Mouse (Mus musculus): ENCODE measurements around the gene Ptprg. TPM values are rescaled to one million over a fixed set of nuclear protein-coding genes. Genes with fewer than 3 reads are reported as not detected.

The Ptprg gene
- total RNA-seq, 2 experiments from 2014 or later: 123 TPM

DNA sequence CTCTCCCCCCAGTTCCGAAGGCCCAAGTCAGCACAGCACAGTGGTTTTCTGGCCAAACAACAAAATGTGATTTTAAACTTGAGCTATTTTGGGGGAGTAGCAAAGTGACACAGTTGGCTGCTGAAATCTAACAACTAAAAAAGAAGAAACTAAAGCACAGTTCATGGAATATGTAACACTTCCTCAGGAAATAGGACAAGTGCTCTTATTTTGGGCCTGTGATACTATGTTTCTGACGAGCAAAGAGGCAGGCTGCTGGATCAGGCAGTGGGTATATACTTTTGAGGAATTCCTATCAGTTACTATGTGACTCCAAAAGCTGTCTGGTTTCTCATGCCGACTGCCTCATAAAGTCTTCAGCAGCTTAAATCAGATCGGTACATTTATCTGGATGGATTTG lies 8.1 kb downstream of the Ptprg start:
- DNase-seq (ENCODE audit: low spot score in 2 of 2): peak in 1 of 2 experiments; percentile 39

DNA sequence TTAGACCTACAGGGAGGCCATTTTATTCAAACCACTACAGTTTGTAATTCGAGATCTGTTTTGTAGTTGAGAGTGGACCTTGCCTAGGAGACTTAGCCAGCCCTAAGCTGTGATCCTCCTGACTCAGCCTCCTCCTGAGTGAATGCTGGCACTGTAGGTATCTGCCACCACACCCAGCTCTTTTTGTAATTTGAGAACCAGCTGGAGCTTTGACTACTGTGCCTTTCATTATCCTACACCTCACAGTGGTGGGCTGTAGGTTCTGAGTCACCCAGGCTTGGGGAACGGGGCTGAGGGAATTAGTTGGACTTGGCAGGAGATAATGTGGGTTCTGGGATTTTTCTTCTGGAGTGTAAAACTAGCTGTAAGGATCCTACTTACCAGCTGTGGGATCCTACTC lies 9.5 kb downstream of the Ptprg start:
- DNase-seq (ENCODE audit: low spot score in 2 of 2): peak in 1 of 2 experiments; percentile 24
- intact Hi-C loops (cut with DNase I): no loop called here

More for the DNA sequence above, 8.1 kb downstream of the Ptprg start:
- intact Hi-C loops (cut with DNase I): no loop called here

DNA sequence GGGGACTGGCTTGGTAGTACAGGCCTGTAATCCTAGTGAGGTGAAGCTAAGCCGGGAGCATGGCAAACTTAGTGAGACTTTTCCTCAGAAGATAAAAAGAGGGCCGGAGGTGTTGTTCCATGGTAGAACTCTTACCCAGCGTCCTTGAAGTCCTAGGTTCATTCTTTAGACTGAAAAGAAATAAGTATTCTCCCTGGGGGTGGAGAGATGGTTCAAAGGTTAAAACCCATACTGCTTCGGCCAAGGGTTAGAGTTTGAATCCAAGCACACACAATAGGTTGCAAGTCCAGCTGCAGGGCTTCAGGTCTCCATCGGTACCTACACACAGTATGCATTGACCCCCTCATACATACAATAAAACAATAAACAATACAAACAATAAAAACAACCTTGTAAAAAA lies 10.3 kb downstream of the Ptprg start:
- intact Hi-C loops (cut with DNase I): no loop called here
- no peak for DNase-seq (ENCODE audit: low spot score in 2 of 2)

DNA sequence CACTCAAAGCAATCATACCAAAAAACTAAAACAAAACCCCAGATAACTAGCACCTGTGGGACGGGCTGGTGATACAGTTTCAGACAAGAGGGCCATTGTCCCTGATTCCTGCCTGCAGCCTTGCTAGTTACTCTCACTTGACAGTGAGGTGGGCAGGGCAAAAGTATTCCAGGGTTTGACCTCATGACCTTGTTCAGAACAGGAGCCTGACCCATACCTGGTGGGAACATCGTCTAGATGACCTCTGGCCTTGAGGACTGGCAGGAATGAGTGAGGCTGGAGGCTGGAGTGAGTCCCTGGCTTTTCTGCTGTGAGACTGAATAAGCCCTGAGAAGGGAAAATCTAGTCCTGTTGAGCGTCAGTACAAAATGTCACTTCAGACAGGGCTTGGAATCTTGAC lies 11.1 kb downstream of the Ptprg start:
- intact Hi-C loops (cut with DNase I): no loop called here
- no peak for DNase-seq (ENCODE audit: low spot score in 2 of 2)

DNA sequence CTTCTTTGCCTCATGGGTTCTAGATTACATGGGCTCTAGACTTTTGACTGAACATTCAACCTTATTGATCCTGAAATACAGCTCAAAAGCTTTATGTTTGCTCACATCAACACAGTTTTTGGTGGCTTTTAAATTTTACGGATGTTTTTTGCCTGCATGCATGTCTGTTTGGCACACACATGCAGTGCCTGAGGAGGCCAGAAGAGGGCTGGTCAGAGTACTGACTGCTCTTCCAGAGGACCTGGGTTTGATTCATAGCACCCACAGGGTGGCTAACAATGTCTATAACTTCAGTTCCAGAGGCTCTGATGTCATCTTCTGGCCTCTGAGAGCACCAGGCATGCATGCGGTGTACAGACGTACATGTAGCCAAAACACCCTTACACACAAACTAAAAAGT lies 12.0 kb downstream of the Ptprg start:
- no peak for DNase-seq (ENCODE audit: low spot score in 2 of 2)
- intact Hi-C loops (cut with DNase I): no loop called here

DNA sequence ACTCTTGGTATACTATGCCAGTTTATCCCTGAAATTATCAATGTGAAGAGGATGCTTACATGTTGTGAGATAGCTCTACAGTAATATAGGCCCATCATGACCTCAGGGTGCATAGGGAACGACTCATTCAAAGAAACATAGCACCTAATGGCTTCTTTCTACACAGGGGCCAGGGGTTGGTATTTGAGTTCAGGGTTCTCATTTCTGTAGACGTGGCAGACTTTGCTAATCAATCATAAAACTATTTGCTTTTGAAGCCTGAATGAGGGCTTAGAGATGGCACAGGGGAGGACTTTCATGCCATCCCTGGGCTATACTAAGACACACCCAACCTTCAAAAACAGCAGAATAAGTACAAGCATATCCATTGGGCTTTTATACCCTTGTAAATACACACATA lies 16.4 kb downstream of the Ptprg start:
- intact Hi-C loops (cut with DNase I): no loop called here
- DNase-seq (ENCODE audit: low spot score in 2 of 2): no peak

DNA sequence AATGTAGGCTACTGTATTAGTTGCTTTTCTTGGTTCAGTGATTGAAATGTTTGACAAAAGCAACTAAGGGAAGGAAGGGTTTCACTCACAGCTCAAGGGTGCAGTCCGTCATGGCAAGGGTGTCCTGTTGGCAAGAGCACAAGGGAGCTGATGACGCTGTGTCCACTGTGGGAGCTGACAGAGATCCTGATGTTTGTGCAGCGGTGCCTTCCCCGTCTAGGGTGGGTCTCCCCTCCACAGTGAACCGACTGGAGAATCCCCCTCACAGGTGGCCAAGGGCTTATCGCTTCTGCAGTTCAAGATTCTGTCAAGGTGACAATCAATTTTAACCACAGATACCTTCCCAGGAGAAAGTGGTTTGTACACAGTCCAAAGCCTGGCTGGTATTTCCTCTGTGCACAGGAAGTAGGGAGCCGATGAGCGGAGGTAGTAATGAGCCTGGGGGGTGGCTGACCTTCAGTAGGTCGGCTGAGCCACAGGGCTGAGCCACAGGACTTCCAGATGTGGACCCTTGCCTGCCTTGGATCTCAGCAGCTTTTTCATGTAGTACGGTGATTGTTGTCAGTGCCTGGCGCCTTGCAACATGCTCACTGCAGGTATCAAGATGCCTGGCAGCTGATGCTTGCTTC lies 18.5 kb downstream of the Ptprg start:
- intact Hi-C loops (cut with DNase I): no loop called here
- DNase-seq (ENCODE audit: low spot score in 2 of 2): no peak

DNA sequence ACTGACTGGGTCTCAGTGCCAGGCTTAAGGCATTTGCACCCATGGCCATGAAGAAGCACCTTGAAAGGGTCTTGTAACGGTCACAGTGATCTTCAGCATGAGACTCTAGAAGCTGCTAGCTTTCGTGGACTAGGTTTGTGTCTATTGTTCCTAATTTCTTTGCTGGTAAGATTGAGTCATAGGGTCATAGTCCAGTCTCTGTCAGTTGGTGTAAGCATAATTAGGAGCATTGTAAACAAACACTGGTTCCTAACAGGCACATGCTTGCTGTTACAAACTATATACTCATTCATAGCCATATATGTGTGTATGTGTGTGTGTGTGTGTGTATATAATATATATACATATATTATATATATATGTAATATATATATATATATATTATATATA lies 19.1 kb downstream of the Ptprg start:
- DNase-seq (ENCODE audit: low spot score in 2 of 2): no peak
- intact Hi-C loops (cut with DNase I): no loop called here

DNA sequence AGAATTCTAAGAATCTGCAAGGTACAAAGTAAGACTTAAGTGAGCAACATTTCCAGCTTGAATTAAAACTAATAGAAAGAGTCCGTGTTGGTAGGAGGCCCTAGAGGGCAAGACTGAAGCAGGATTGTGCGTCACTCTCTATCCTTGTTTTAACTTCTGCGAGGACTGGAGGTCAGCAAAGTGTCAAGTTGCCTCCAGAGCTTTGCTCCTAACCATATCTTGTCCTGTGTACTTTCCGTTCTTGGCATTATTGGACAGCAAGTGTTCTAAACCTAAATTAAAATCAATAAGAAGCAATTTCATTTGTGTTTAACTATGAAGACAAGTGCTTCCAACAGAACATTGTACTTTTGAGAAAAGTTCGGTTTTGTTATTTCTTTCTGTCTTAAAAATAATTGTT lies 20.4 kb downstream of the Ptprg start:
- intact Hi-C loops (cut with DNase I): no loop called here

DNA sequence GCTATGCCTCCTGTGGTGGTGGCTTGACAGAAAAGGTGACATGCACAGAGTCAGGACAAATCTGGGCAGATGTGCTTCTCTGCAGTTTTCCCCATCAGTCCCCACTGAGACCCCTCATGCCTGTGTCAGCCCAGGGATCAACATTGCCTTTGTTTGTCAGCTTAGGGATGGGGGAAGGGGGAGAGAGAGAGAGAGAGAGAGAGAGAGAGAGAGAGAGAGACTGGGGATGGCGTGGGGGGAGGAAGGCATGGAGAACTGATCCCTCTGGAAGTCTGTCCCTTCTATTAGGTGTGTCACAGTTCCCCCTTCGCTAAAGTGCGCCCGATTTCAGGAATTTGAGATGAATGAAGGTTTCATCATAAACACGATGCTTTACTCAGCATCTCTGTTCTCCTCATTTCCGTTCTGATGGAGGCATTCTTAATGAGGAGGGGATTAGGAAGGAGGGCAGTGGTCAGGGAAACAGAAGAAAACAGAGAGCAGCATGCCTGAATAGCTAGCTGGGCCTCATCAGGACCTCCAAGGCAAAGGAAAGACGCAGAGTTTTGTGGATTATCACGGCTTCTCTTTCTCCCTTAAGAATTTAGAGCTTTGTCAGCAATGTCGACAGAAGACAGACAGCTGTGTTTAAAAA lies 24.1 kb downstream of the Ptprg start:
- intact Hi-C loops (cut with DNase I): no loop called here
- no peak for DNase-seq (ENCODE audit: low spot score in 2 of 2)

More for the DNA sequence above, 20.4 kb downstream of the Ptprg start:
- no peak for DNase-seq (ENCODE audit: low spot score in 2 of 2)

DNA sequence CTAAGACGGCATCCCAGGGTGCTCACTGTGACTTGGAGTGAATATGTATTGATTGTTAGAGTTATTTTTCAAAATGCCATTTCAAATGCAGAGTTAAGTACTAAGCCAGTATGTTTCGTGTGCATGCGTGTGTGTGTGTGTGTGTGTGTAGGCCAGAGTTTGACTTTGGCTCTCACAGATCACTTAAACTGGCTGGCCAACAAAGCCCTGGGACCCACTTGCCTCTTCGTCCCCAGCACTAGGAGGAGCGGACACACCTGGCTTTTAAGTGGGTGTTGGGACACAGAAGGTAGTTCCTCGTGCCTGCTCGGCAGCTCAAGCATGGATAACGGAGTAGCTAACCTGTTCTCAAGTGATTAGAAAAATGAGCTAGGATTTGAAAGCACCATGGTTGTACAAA lies 24.6 kb downstream of the Ptprg start:
- intact Hi-C loops (cut with DNase I): no loop called here
- no peak for DNase-seq (ENCODE audit: low spot score in 2 of 2)

DNA sequence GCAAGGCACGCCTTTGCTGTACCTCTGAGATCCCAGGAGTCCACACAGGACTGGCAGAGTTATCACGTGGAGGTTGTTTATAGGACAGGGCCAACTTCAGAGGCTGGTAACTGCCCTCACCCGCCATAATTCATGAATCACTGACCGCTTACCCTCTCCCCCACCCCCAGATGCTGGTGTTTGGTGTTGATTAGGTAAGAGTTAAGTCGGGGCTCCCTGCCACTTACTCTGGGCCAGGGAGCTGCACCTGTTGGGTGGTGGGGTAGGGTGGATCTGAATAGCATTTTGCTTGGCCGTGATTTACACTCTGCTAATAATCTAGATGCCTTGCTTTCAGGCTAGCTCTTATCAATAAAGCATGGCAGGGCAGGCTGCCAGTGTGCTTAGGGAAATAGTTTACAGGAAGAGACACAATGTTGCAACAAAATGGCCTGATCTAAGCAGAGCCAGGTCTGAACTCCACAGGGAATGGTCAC lies 25.2 kb downstream of the Ptprg start:
- intact Hi-C loops (cut with DNase I): no loop called here
- no peak for DNase-seq (ENCODE audit: low spot score in 2 of 2)

DNA sequence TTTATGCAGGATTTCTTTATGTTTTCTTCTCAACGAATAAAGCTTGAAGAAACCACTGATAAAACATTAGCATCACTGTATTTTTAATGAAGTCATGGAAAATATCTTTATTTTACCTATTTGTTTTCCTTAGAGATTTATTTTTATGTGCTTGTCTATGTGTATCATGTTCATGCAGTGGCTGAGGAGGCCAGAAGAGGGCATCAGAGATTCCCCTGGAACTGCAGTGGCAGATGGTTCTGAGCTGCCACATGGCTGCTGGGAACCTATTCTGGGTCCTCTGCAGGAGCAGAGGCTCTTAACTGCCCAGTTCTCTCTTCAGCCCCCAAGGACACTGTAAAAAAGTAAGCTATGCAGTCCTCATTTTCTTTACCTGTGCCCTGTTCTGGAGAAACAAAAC lies 26.6 kb downstream of the Ptprg start:
- no peak for DNase-seq (ENCODE audit: low spot score in 2 of 2)
- intact Hi-C loops (cut with DNase I): no loop called here

DNA sequence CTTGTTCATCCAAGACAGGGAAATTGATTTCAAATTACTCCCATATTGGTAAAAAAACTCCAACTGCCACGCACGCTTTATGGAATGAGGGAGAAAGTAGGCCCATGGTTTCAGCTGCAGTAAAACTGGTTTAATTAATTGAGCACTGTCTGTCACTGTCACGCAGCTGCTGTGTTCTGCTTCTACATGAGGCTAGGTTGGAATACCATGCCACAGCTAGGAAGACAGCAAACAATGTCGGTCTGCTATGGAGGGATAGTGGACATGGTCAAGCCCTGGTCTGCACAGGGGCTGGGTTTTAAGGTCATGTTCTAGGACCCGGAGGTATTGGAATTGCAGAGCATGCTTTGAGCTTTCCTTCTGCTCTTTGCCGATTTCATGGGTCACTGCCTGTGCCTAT lies 30.9 kb downstream of the Ptprg start:
- no peak for DNase-seq (ENCODE audit: low spot score in 2 of 2)
- intact Hi-C loops (cut with DNase I): no loop called here

DNA sequence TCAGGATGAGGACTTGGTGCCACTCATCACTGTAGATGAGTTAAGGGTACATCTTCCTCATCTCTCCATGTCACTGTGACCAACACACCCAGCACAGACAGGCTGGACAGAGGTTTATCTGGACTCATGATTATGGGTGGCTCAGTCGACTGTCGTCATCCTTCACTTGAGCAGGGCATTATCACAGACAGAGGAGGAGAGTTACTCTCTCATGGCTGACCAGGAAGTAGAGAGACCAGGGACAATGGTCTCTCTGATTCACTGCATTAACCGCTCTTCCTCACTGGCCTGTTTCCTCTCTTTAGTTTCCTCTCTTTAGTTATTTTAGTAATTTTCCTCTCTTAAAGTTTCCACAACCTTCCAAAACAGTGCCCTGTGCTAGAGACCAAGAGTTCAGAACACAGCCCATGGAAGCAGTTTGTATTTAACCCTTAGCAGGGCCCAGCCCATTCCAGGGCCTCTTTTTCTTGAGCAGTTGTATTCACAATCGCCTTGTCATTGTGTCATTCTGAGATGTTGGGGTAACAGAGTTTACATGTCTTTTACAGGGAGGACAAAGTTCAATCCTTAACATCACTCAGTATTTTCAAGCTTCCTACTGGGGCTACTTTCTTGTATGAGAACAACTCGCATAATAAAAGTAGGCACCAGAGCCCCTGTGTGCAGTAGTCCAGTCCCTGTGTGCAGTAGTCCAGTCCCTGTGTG lies 31.7 kb downstream of the Ptprg start:
- intact Hi-C loops (cut with DNase I): no loop called here
- DNase-seq (ENCODE audit: low spot score in 2 of 2): no peak

DNA sequence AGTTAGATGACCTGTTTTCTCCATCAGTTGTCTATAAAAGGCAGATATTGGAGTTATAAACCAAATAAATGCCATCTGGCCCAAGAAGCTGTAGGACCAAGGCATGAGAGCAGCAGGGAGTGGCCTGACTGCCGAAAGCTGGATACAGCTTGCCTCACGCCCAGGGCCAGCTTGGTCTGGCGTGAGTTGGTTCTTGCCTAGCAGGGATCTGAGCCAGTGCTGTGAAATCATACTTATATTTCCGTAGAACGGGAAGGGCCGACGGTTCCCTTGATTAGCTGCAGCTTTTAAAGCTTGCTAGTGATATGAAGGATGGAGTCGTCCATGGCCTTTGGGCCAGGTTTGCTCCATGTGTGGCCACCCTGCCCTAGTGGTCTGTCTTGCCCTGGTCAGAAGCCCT lies 37.1 kb downstream of the Ptprg start:
- intact Hi-C loops (cut with DNase I): no loop called here
- no peak for DNase-seq (ENCODE audit: low spot score in 2 of 2)

DNA sequence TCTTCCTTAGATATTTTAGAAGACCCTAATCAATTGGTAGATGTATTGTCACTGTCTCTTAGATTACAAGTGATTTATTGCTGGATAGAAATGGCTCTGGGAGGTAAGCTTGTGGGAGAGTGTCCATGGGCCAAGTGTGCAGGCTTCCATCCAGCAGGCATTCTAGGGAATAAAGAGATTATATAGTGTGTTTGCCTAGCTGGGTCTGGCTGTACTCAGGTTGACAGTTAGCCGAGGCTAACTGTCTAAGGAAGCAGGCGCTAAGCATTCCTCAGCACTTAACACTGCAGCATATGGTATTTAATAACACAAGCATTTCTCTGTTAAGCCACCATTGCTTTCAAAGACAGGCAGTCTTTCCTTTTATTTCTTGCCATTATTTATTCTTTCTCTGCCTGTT lies 39.3 kb downstream of the Ptprg start:
- DNase-seq (ENCODE audit: low spot score in 2 of 2): no peak
- intact Hi-C loops (cut with DNase I): no loop called here

DNA sequence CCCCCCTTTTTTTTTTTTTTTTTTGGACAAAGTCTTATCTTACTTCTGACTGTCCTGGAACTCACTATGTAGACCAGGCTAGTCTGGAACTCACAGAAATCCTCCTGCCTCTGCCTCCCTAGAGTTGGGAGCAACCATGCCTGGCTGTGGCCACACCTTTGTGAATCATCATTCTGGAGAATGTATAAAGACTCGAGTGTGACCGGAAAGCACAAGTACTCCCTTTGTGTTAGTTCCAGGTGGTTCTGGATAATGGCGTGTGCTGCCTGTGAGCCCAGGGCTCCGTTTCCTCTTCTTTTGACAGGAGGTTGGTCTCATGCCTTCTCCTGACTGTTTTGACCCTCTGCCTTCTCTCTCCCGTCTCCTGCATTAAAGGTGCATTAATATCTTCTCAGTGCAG lies 41.0 kb downstream of the Ptprg start:
- intact Hi-C loops (cut with DNase I): no loop called here
- DNase-seq (ENCODE audit: low spot score in 2 of 2): no peak

DNA sequence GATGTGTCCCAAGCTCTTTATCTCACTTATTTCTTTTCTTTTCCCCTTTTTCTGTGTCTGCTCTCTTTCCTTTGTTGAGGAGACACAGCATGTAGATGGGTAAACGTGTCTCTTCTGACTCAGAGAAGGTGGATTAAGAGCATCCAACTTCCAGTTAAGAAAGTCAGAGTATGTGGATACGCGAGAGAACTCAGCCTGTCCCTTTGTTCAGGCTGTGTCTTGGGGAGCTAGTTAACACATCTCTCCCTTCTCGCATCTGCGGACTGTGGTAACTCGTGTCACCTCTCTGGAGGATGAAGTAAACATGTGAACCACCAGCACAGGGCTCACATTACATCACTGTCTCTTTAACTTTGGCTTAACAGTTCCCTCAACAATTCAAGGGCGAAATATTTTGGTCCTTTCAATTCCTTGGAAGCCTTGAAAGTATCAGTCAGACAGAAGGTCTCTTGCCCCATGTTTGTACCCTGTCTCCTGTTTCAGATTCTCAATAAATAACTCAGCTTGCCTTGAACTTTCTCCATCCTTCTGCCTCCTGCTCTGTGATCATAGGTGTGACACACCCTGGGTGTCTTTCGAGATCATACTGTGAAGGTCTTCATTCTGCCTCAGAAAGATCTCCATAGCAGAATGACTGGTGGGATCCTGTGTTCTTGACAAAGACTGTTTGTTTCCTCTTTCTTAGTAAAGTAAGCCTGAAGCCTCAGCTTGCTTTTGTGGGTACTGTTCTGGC lies 51.0 kb downstream of the Ptprg start:
- no peak for DNase-seq (ENCODE audit: low spot score in 2 of 2)
- intact Hi-C loops (cut with DNase I): no loop called here

DNA sequence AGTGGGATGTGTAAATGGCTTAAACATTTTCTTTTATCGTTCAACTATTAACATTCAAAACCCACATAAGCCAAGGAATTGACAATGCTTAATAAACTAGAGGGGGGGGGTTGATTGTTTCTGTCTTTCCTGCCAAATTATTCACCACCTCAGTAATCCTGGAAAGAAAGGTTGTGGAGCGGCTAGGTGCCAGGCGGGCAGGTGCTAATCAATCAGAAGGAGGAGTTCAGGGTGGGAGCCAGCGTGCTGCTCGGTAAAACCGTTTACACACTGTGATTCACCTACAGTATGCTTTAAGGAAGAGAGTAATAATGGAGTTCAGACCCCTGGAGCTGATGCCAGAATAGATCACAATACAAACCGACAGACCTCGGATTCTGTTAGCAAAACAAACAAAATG lies 55.0 kb downstream of the Ptprg start:
- no peak for DNase-seq (ENCODE audit: low spot score in 2 of 2)
- intact Hi-C loops (cut with DNase I): no loop called here
